Comparison of ENCODE assay signal across 11 mouse cellular contexts in the genomic region with DNA sequence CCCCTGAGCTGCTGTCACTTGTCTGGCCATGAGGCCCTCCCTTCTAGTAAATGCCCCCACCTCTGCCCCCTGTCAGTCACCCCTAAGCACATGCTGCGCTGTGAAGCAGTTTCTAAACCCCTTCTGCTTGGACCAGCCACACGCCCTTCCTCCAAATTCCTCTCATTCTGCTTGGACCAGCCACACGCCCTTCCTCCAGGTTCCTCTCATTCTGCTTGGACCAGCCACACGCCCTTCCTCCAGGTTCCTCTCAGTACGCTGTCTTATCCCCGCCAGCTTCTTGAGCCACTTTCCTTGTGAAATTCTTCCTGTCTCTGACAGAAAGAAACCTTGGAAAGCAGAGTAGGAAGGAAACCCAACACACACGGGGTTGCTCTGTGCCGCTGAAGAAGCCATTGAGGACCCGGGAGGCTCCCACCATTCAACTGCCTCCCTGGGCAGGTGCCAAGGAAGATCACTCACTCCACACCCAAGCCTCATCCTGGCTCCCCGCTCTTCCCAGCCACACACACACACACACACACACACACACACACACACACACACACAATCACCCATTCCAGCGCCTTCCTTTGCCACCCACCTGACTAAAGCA. TPM values are rescaled to one million over a fixed set of nuclear protein-coding genes. Genes with fewer than 3 reads are reported as not detected.
A peak's percentile ranks its signal among the peaks of the same experiment; 100 is the strongest.
DNase-seq lines count a peak whose midpoint lies in the region; ATAC-seq and TF ChIP-seq lines count a peak whose summit lies in the region.
"Had no signal": no experiment of that assay in that cellular context is flagged by ENCODE, and none has a peak within 500 bp of the region (broad histone marks: within the 10 kb centered on the region; RNA-seq: fewer than 3 reads in every experiment).

No protein-coding gene starts in this region.

- H3K27me3 ChIP-seq in kidney, embryonic 14.5 days (ENCODE audit: control insufficient read depth, insufficient read depth, low read length): peaks cover 32% of the 10 kb centered on the region
- peaks cover 65% of the 10 kb centered on the region for H3K27me3 ChIP-seq in hindbrain, embryonic 12.5 days
- H3K27me3 ChIP-seq in midbrain, embryonic 15.5 days (replicated peaks): no peaks in the 10 kb centered on the region
- H3K27me3 ChIP-seq: Patski had no signal

- DNase-seq in kidney, postnatal 14 days: peak; percentile 59
- no peak for DNase-seq in embryo, embryonic 10 days (ENCODE audit: low spot score)
- no peak for DNase-seq in spleen, adult 18-20 months
- DNase-seq in testis, postnatal 14 days (ENCODE audit: low spot score): no peak
- DNase-seq: gastrocnemius, postnatal 36 days had no signal

- H3K9ac ChIP-seq in kidney, embryonic 14.5 days (ENCODE audit: low read depth, low read length): no peak overlapping the region
- 0 out of 2 replicates have a peak overlapping the region, but pooled peaks have one; percentile 18 for H3K9ac ChIP-seq in hindbrain, embryonic 12.5 days
- H3K9ac ChIP-seq in midbrain, embryonic 15.5 days: peak overlapping the region; percentile 69
- H3K9ac ChIP-seq: stomach, embryonic 15.5 days had no signal

- no peaks in the 10 kb centered on the region for H3K36me3 ChIP-seq in kidney, embryonic 14.5 days (ENCODE audit: control insufficient read depth, insufficient read depth, low read length)
- no peaks in the 10 kb centered on the region for H3K36me3 ChIP-seq in hindbrain, embryonic 12.5 days
- no peaks in the 10 kb centered on the region for H3K36me3 ChIP-seq in midbrain, embryonic 15.5 days (replicated peaks)
- H3K36me3 ChIP-seq: stomach, embryonic 15.5 days had no signal

- TF ChIP-seq CTCF in cortical plate, adult 2 months (IDR thresholded peaks at IDR 0.05; ENCODE audit: extremely low read depth, insufficient read depth, low read length): no peak

- H3K4me2 ChIP-seq in kidney, embryonic 14.5 days (replicated peaks; ENCODE audit: low read depth, low read length): no peak overlapping the region
- H3K4me2 ChIP-seq in hindbrain, embryonic 12.5 days (replicated peaks): peak overlapping the region; percentile 80
- H3K4me2 ChIP-seq in midbrain, embryonic 15.5 days: peak overlapping the region; percentile 87
- H3K4me2 ChIP-seq: stomach, embryonic 15.5 days had no signal

- H3K4me3 ChIP-seq in kidney, embryonic 14.5 days (ENCODE audit: low read length): no peak overlapping the region
- H3K4me3 ChIP-seq in cortical plate, adult 2 months (ENCODE audit: insufficient read depth, low read length): peak overlapping the region; percentile 95
- no peak overlapping the region for H3K4me3 ChIP-seq in hindbrain, embryonic 12.5 days
- H3K4me3 ChIP-seq in midbrain, embryonic 15.5 days: peak overlapping the region; percentile 74
- H3K4me3 ChIP-seq: stomach, embryonic 15.5 days had no signal

- H3K27ac ChIP-seq in kidney, embryonic 14.5 days (ENCODE audit: low read depth, low read length): no peak overlapping the region
- peak overlapping the region; percentile 19; the same call in 1 of the 2 replicates for H3K27ac ChIP-seq in cortical plate, adult 2 months (ENCODE audit: insufficient read depth, low read length)
- H3K27ac ChIP-seq in hindbrain, embryonic 12.5 days: no peak overlapping the region
- peak overlapping the region; percentile 78 for H3K27ac ChIP-seq in midbrain, embryonic 15.5 days
- H3K27ac ChIP-seq: stomach, embryonic 15.5 days had no signal

- no peaks in the 10 kb centered on the region for H3K9me3 ChIP-seq in kidney, embryonic 14.5 days (ENCODE audit: control insufficient read depth, low read length)
- no peaks in the 10 kb centered on the region for H3K9me3 ChIP-seq in hindbrain, embryonic 12.5 days (replicated peaks)
- no peaks in the 10 kb centered on the region for H3K9me3 ChIP-seq in midbrain, embryonic 15.5 days
- H3K9me3 ChIP-seq: stomach, embryonic 15.5 days had no signal

- ATAC-seq in kidney, embryonic 14.5 days (ENCODE audit: low FRiP score, low TSS enrichment): no peak
- no peak for ATAC-seq in hindbrain, embryonic 12.5 days (ENCODE audit: low FRiP score)
- ATAC-seq in midbrain, embryonic 15.5 days (replicated peaks): no peak; the same call in 1 of the 2 replicates

- TF ChIP-seq POLR2A in cortical plate, adult 2 months (IDR thresholded peaks at IDR 0.05; ENCODE audit: extremely low read depth, insufficient read depth, low read length): no peak

- WGBS in kidney, embryonic 14.5 days: 11% methylated on average over 11 of the region's 11 CpGs
- 15% methylated on average over 11 of the region's 11 CpGs for WGBS in hindbrain, embryonic 12.5 days
- WGBS in midbrain, embryonic 15.5 days: 10% methylated on average over 11 of the region's 11 CpGs

- H3K4me1 ChIP-seq in kidney, embryonic 14.5 days (ENCODE audit: control insufficient read depth, insufficient read depth, low read length): peaks cover 14% of the 10 kb centered on the region; the same call in 1 of the 2 replicates
- H3K4me1 ChIP-seq in cortical plate, adult 2 months (ENCODE audit: control insufficient read depth, insufficient read depth, low read length): peaks cover 4% of the 10 kb centered on the region
- H3K4me1 ChIP-seq in hindbrain, embryonic 12.5 days: peaks cover 43% of the 10 kb centered on the region
- peaks cover 50% of the 10 kb centered on the region for H3K4me1 ChIP-seq in midbrain, embryonic 15.5 days

RNA-seq across cellular contexts. Expression of a gene that starts 1.9 kb away (rescaled TPM):
- polyA plus RNA-seq in kidney, embryonic 14.5 days (2014; fragmentation: Nextera tagmentation; extraction: Ambion mirVana): 0.13 TPM in 1 of 2 replicates, not detected in the other
- 49.9 and 50.2 TPM in 2 replicates for polyA plus RNA-seq in cortical plate, adult 2 months (2012; rRNA removed)
- 0.68 and 0.80 TPM in 2 replicates for polyA plus RNA-seq in hindbrain, embryonic 12.5 days (2016; fragmentation: Nextera tagmentation; extraction: Ambion mirVana)
- 10.6 and 12.7 TPM in 2 replicates for polyA plus RNA-seq in midbrain, embryonic 15.5 days (2015; fragmentation: Nextera tagmentation; extraction: Ambion mirVana)

Comparison
In these comparisons a context has a peak if more than half of its experiments do, and no peak if none do; other contexts are left out.
1. H3K27ac ChIP-seq: peak in cortical plate, adult 2 months (single experiment) and midbrain, embryonic 15.5 days (single experiment); none in kidney, embryonic 14.5 days (single experiment) and hindbrain, embryonic 12.5 days (single experiment).
2. H3K4me3 ChIP-seq: peak in cortical plate, adult 2 months (single experiment) and midbrain, embryonic 15.5 days (single experiment); none in kidney, embryonic 14.5 days (single experiment) and hindbrain, embryonic 12.5 days (single experiment).